Mouse (Mus musculus) testis, postnatal 10 days (tissue): ENCODE measurements around the gene Kmt2d.

ENCODE experiments used
- DNase-seq: peaks from one replicate; pipeline ENCODE4 v3.0.0; 2021; ENCODE audit warnings: low spot score

The Kmt2d gene

GRCm38 (mm10) chr15:98797835-98798492, 73.0 kb downstream of the Kmt2d start:
- DNase-seq = no peak

GRCm38 (mm10) chr15:98796803-98797595, 74.0 kb downstream of the Kmt2d start:
- DNase-seq = no peak

DNA sequence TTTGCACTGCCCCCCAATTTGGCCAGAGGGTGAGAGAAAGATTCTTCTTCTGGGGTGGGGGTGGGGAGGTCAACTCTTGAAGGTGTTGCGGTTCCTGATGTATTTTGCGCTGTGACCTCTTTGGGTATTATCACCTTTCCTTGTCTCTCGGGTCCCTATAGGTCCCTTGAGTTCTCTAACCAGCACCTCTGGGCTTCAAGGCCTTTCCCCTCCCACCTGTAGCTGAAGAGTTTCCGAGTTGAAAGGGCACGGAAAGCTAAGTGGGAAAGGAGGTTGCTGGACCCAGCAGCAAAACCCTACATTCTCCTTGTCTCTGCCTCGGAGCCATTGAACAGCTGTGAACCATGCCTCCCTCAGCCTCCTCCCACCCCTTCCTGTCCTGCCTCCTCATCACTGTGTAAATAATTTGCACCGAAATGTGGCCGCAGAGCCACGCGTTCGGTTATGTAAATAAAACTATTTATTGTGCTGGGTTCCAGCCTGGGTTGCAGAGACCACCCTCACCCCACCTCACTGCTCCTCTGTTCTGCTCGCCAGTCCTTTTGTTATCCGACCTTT, 77.8 kb downstream of the Kmt2d start:
- DNase-seq = no peak

DNA sequence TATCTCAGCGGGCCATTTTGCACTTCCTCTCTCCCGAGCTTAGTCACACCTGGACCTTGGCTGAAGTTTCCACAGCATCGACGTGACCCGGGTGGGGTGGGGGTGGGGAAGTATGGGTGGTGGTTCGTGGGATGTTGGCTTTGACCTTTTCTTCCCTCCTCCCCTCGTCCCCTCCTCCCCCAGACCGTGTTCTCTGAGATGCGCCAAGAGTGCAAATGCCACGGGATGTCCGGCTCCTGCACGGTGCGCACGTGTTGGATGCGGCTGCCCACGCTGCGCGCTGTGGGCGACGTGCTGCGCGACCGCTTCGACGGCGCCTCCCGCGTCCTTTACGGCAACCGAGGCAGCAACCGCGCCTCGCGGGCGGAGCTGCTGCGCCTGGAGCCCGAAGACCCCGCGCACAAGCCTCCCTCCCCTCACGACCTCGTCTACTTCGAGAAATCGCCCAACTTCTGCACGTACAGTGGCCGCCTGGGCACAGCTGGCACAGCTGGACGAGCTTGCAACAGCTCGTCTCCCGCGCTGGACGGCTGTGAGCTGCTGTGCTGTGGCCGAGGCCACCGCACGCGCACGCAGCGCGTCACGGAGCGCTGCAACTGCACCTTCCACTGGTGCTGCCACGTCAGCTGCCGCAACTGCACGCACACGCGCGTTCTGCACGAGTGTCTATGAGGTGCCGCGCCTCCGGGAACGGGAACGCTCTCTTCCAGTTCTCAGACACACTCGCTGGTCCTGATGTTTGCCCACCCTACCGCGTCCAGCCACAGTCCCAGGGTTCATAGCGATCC, 78.6 kb downstream of the Kmt2d start:
- peak; percentile 43 for DNase-seq

- peak; percentile 42 for DNase-seq
These were observed 79.2 kb downstream of the Kmt2d start for GRCm38 (mm10) chr15:98791771-98792170.

- no peak for DNase-seq
These were observed 79.8 kb downstream of the Kmt2d start for GRCm38 (mm10) chr15:98791221-98791620.

DNA sequence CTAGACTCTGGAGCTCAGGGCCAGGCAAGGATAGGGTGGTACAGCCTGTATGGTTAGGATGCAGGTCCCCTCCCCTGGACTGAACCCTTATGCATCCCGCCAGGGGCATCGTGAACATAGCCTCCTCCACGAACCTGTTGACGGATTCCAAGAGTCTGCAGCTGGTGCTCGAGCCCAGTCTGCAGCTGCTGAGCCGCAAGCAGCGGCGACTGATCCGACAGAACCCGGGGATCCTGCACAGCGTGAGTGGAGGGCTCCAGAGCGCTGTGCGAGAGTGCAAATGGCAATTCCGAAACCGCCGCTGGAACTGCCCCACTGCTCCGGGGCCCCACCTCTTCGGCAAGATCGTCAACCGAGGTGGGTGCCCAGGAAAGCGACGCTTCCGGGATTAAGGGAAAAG, 80.2 kb downstream of the Kmt2d start:
- DNase-seq = no peak

- peak; percentile 85 for DNase-seq
These were observed 81.1 kb downstream of the Kmt2d start, which contains the start of gene Wnt1 for GRCm38 (mm10) chr15:98789661-98790535. Gene Wnt1, plus strand, starts transcription at chr15:98789857.

GRCm38 (mm10) chr15:98788972-98789660, 81.9 kb downstream of the Kmt2d start:
- no peak for DNase-seq

GRCm38 (mm10) chr15:98787930-98788329, 83.1 kb downstream of the Kmt2d start:
- DNase-seq = peak; percentile 58

- DNase-seq = peak; percentile 60
These were observed 85.3 kb downstream of the Kmt2d start for GRCm38 (mm10) chr15:98785744-98786143.
